Mouse (Mus musculus) thymus, adult 2 months (tissue): Measurements from ENCODE around the gene Gpr157. TPM values are rescaled to one million over a fixed set of nuclear protein-coding genes. Genes with fewer than 3 reads are reported as not detected.

ENCODE experiments used
- DNase-seq: peaks from one replicate; pipeline ENCODE4 v3.0.0; 2021
- H3K27ac ChIP-seq: fragments of 200-500 bp; 2 replicates; pipeline ENCODE4 v1.5.1; 2012; ENCODE audit warnings: low read length, control low read depth; ENCODE audit not compliant: control insufficient read depth, insufficient read depth
- H3K27me3 ChIP-seq: fragments of 200-500 bp; 2 replicates; pipeline ENCODE4 v1.6.1; 2012; ENCODE audit warnings: mild to moderate bottlenecking, low read length, moderate library complexity, mixed read lengths; ENCODE audit not compliant: control insufficient read depth, insufficient read depth
- H3K36me3 ChIP-seq: fragments of 200-500 bp; 2 replicates; pipeline ENCODE4 v1.6.1; 2012; ENCODE audit warnings: mild to moderate bottlenecking, low read length, moderate library complexity; ENCODE audit not compliant: control insufficient read depth, insufficient read depth
- H3K4me1 ChIP-seq: fragments of 200-500 bp; replicated peaks from 2 replicates; pipeline ENCODE4 v1.6.1; 2012; ENCODE audit warnings: low read length; ENCODE audit not compliant: control insufficient read depth, insufficient read depth
- H3K4me3 ChIP-seq: fragments of 200-500 bp; 2 replicates; pipeline ENCODE4 v1.5.1; 2012; ENCODE audit warnings: mild to moderate bottlenecking, low read length, control low read depth, moderate library complexity; ENCODE audit not compliant: control insufficient read depth, insufficient read depth
- CTCF ChIP-seq: fragments of 200-500 bp; IDR thresholded peaks from 2 replicates; pipeline ENCODE4 v1.5.1; 2012; ENCODE audit warnings: mild to moderate bottlenecking, control low read depth, low read length, moderate library complexity, borderline replicate concordance; ENCODE audit not compliant: control insufficient read depth, poor library complexity, insufficient read depth; ENCODE audit errors: extremely low read depth
- POLR2A ChIP-seq: fragments of 200-500 bp; IDR thresholded peaks from 2 replicates; pipeline ENCODE4 v1.6.1; 2012; ENCODE audit warnings: mild to moderate bottlenecking, low read length, control low read depth, moderate library complexity; ENCODE audit not compliant: control insufficient read depth, poor library complexity, insufficient read depth; ENCODE audit errors: extremely low read depth
- WGBS: fragments of 180-500 bp; shearing (Covaris S2); methylation state at CpG from one replicate; pipeline ENCODE4 v1.1.7; 2018; 5-methylcytosine and 5-hydroxymethylcytosine counted together
- polyA plus RNA-seq: library from polyadenylated mRNA; depleted of rRNA; stranded (reverse); fragments of >200 nt; gene quantifications from 2 replicates; pipeline ENCODE4 v1.2.3, GENCODE M21; 2012

Gene Gpr157
- polyA plus RNA-seq, 1 experiment, result 7.4 TPM

GRCm38 (mm10) chr4:150114505-150115061, 27.4 kb downstream of the Gpr157 start:
- TF ChIP-seq POLR2A, result no peak
- TF ChIP-seq CTCF, result no peak
- H3K36me3 ChIP-seq, result no peaks in the 10 kb centered on the region
- 96% methylated on average over 26 of the region's 26 CpGs for WGBS
- H3K27ac ChIP-seq, result no peak overlapping the region
- no peaks in the 10 kb centered on the region for H3K27me3 ChIP-seq
- no peak overlapping the region for H3K4me3 ChIP-seq
- no peak for DNase-seq
- H3K4me1 ChIP-seq, result peaks cover 7% of the 10 kb centered on the region

- no peaks in the 10 kb centered on the region for H3K27me3 ChIP-seq
- peaks cover 17% of the 10 kb centered on the region for H3K4me1 ChIP-seq
- no peaks in the 10 kb centered on the region for H3K36me3 ChIP-seq
- H3K4me3 ChIP-seq, result no peak overlapping the region
- DNase-seq, result peak; percentile 39
- H3K27ac ChIP-seq, result no peak overlapping the region
- TF ChIP-seq CTCF (no peak), POLR2A (no peak)
- WGBS, result 2% methylated on average over 5 of the region's 5 CpGs
These were observed 30.1 kb downstream of the Gpr157 start for GRCm38 (mm10) chr4:150117311-150117710.

GRCm38 (mm10) chr4:150118163-150118562, 31.0 kb downstream of the Gpr157 start:
- 80% methylated on average over 6 of the region's 6 CpGs for WGBS
- no peaks in the 10 kb centered on the region for H3K36me3 ChIP-seq
- H3K27ac ChIP-seq, result no peak overlapping the region
- no peak overlapping the region for H3K4me3 ChIP-seq
- no peak for TF ChIP-seq POLR2A
- TF ChIP-seq CTCF, result no peak
- no peak for DNase-seq
- peaks cover 17% of the 10 kb centered on the region for H3K4me1 ChIP-seq
- no peaks in the 10 kb centered on the region for H3K27me3 ChIP-seq

GRCm38 (mm10) chr4:150119055-150119454, 31.9 kb downstream of the Gpr157 start, which contains the start of gene Slc2a5:
Gene Slc2a5 (plus strand): TSS chr4:150119283.
- no peak within 1 kb of the TSS for H3K4me3 ChIP-seq
- H3K4me1 ChIP-seq, result peaks cover 17% of the 10 kb centered on the region
- H3K27ac ChIP-seq, result no peak within 1 kb of the TSS
- WGBS, result 72% methylated on average over 15 of the region's 15 CpGs
- H3K27me3 ChIP-seq, result no peaks in the 10 kb centered on the region
- DNase-seq, result no peak
- TF ChIP-seq POLR2A, result no peak
- H3K36me3 ChIP-seq, result no peaks in the 10 kb centered on the region

- 87% methylated on average over 14 of the region's 14 CpGs for WGBS
- Histone ChIP-seq H3K27me3 (no peaks in the 10 kb centered on the region), H3K36me3 (no peaks in the 10 kb centered on the region), H3K4me1 (peaks cover 17% of the 10 kb centered on the region), H3K4me3 (no peak overlapping the region), H3K27ac (no peak overlapping the region)
- no peak for DNase-seq
- TF ChIP-seq CTCF (no peak), POLR2A (no peak)
These were observed 32.5 kb downstream of the Gpr157 start for GRCm38 (mm10) chr4:150119640-150120039.

- Histone ChIP-seq H3K27ac (no peak overlapping the region), H3K4me3 (no peak overlapping the region), H3K4me1 (peaks cover 17% of the 10 kb centered on the region), H3K27me3 (no peaks in the 10 kb centered on the region), H3K36me3 (no peaks in the 10 kb centered on the region)
- DNase-seq, result peak; percentile 10
- WGBS, result 19% methylated on average over 15 of the region's 15 CpGs
- TF ChIP-seq CTCF (no peak), POLR2A (no peak)
These were observed 33.1 kb downstream of the Gpr157 start for GRCm38 (mm10) chr4:150120173-150120833.
